Mouse (Mus musculus) intestine, embryonic 14.5 days (tissue): ENCODE results near the gene Plcxd1. TPM values are rescaled to one million over a fixed set of nuclear protein-coding genes. Genes with fewer than 3 reads are reported as not detected.
A peak's percentile ranks its signal among the peaks of the same experiment; 100 is the strongest.

ENCODE experiments used
- ATAC-seq: fragments of 200-750 bp; cut with Nextera tagmentation; replicated peaks from 2 replicates; pipeline ENCODE4 v1.8.0; 2017; ENCODE audit warnings: low read depth, moderate number of reproducible peaks, moderate TSS enrichment, moderate library complexity; ENCODE audit not compliant: low FRiP score, low TSS enrichment
- DNase-seq: peaks from one replicate; pipeline ENCODE4 v3.0.0-alpha.2; 2018; ENCODE audit warnings: low spot score
- H3K27ac ChIP-seq: fragments of 300-500 bp; sonication (generic); 2 replicates; pipeline ENCODE4 v1.5.1; 2014; ENCODE audit warnings: low read depth, mild to moderate bottlenecking, control low read depth
- H3K27me3 ChIP-seq: fragments of 300-500 bp; sonication (generic); replicated peaks from 2 replicates; pipeline ENCODE4 v1.6.1; 2014; ENCODE audit warnings: low read length, control low read depth; ENCODE audit not compliant: control insufficient read depth, insufficient read depth
- H3K36me3 ChIP-seq: fragments of 300-500 bp; sonication (generic); 2 replicates; pipeline ENCODE4 v1.6.1; 2014; ENCODE audit warnings: low read length, control low read depth; ENCODE audit not compliant: control insufficient read depth, insufficient read depth
- H3K4me1 ChIP-seq: fragments of 300-500 bp; sonication (generic); replicated peaks from 2 replicates; pipeline ENCODE4 v1.6.1; 2014; ENCODE audit warnings: low read length, control low read depth, mixed read lengths; ENCODE audit not compliant: control insufficient read depth, insufficient read depth
- H3K4me2 ChIP-seq: fragments of 300-500 bp; sonication (generic); 2 replicates; pipeline ENCODE4 v1.6.1; 2014; ENCODE audit warnings: low read length
- H3K4me3 ChIP-seq: fragments of 300-500 bp; sonication (generic); 2 replicates; pipeline ENCODE4 v1.5.1; 2014; ENCODE audit warnings: low read depth, low read length, control low read depth, mixed read lengths
- H3K9ac ChIP-seq: fragments of 300-500 bp; sonication (generic); 2 replicates; pipeline ENCODE4 v1.6.1; 2014; ENCODE audit warnings: mild to moderate bottlenecking, low read length
- H3K9me3 ChIP-seq: fragments of 300-500 bp; sonication (generic); 2 replicates; pipeline ENCODE4 v1.6.1; 2016; ENCODE audit warnings: low read length, control low read depth; ENCODE audit not compliant: control insufficient read depth
- WGBS: fragments of 180-500 bp; shearing (Covaris S2); extraction: QIAGEN DNeasy Blood & Tissue Kit; methylation state at CpG from one replicate; pipeline ENCODE4 v1.1.7; 2014; 5-methylcytosine and 5-hydroxymethylcytosine counted together
- polyA plus RNA-seq: library from polyadenylated mRNA; unstranded; fragments of >200 nt; fragmentation: Nextera tagmentation; extraction: Ambion mirVana; gene quantifications from 2 replicates; pipeline ENCODE4 v1.2.1, GENCODE M21; 2014

Gene Plcxd1
- polyA plus RNA-seq, 1 experiment from 2014 or later, result 0.74 TPM

GRCm38 (mm10) chr5:110094847-110095213 lies 4.9 kb upstream of the Plcxd1 start:
- Histone ChIP-seq H3K4me3 (peak overlapping the region; percentile 42), H3K27me3 (no peaks in the 10 kb centered on the region), H3K36me3 (no peaks in the 10 kb centered on the region), H3K27ac (peak overlapping the region; percentile 55), H3K9ac (peak overlapping the region; percentile 37), H3K4me2 (peak overlapping the region; percentile 49), H3K4me1 (no peaks in the 10 kb centered on the region), H3K9me3 (no peaks in the 10 kb centered on the region)
- 5% methylated on average over 4 of the region's 4 CpGs for WGBS
- ATAC-seq, result peak; percentile 23
- peak; percentile 50 for DNase-seq

DNA sequence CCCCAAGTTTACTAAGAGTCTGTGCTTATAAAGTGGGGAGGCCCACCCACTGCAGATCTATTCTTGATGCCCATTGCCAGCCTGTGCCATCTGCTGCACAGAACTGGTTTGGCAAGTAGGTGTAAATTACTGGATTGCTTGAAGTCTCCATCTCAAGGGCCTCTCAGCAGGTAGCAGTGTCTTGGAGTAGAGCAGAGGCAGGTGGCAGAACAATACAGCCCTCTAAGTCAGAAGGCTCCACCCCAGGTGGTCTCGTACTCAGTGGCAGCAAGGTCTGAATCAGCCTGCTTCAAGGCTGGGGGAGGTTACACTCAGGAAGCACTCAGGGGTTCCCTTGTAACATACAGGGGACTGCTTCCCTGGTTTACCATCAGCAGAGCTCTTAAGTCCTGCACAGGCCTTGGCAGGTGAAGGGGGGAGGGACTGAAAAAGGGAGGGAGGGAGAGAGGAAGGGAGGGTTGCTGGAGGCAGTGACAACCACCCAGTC lies 735 bp upstream of the Plcxd1 start:
- Histone ChIP-seq H3K4me3 (no peak overlapping the region), H3K9ac (no peak overlapping the region), H3K9me3 (no peaks in the 10 kb centered on the region), H3K36me3 (peaks cover 12% of the 10 kb centered on the region), H3K27me3 (no peaks in the 10 kb centered on the region; the same call in 1 of the 2 replicates), H3K4me2 (no peak overlapping the region), H3K4me1 (peaks cover 6% of the 10 kb centered on the region; the same call in 1 of the 2 replicates), H3K27ac (no peak overlapping the region)
- no peak for DNase-seq
- WGBS, result 40% methylated on average over 1 of the region's 1 CpGs
- no peak for ATAC-seq

- H3K27me3 ChIP-seq, result no peaks in the 10 kb centered on the region; the same call in 1 of the 2 replicates
- H3K36me3 ChIP-seq, result peaks cover 33% of the 10 kb centered on the region
- peak overlapping the region; percentile 59 for H3K4me2 ChIP-seq
- peaks cover 6% of the 10 kb centered on the region; the same call in 1 of the 2 replicates for H3K4me1 ChIP-seq
- H3K9me3 ChIP-seq, result no peaks in the 10 kb centered on the region
- 2% methylated on average over 35 of the region's 37 CpGs for WGBS
- H3K27ac ChIP-seq, result no peak overlapping the region
- ATAC-seq (peak; percentile 11; the same call in 1 of the 2 replicates), DNase-seq (no peak)
- H3K9ac ChIP-seq, result no peak overlapping the region
- peak overlapping the region; percentile 24 for H3K4me3 ChIP-seq
Measured at GRCm38 (mm10) chr5:110100921-110101631, 1.3 kb downstream of the Plcxd1 start.

GRCm38 (mm10) chr5:110101716-110102347 lies 2.1 kb downstream of the Plcxd1 start:
- WGBS, result 16% methylated on average over 33 of the region's 34 CpGs
- ATAC-seq, result peak; percentile 32
- Histone ChIP-seq H3K27me3 (no peaks in the 10 kb centered on the region; the same call in 1 of the 2 replicates), H3K4me2 (peak overlapping the region; percentile 59), H3K27ac (no peak overlapping the region), H3K4me3 (peak overlapping the region; percentile 24), H3K36me3 (peaks cover 37% of the 10 kb centered on the region), H3K9ac (no peak overlapping the region), H3K9me3 (no peaks in the 10 kb centered on the region), H3K4me1 (peaks cover 13% of the 10 kb centered on the region)
- DNase-seq, result no peak

DNA sequence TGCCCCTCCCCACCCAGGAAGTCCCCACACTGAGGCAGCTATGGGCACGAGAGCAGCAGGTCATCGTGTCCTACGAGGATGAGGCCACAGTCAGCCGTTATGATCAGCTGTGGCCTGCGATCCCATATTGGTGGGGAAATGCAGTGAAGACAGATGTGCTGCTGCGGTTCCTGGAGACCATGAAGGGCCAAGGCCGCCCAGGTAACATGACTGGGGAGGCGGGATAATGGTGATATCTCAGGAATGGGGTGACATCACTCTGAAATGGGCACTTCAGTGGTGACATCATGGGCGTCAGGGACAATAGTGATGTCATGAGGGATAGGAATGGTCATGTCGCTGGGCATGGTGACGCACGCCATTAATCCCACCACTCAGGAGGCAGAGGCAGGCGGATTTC lies 2.7 kb downstream of the Plcxd1 start:
- DNase-seq (no peak), ATAC-seq (no peak)
- H3K4me1 ChIP-seq, result peaks cover 14% of the 10 kb centered on the region
- H3K27me3 ChIP-seq, result no peaks in the 10 kb centered on the region; the same call in 1 of the 2 replicates
- no peak overlapping the region for H3K4me3 ChIP-seq
- H3K9me3 ChIP-seq, result no peaks in the 10 kb centered on the region
- 86% methylated on average over 13 of the region's 13 CpGs for WGBS
- no peak overlapping the region for H3K27ac ChIP-seq
- H3K9ac ChIP-seq, result no peak overlapping the region
- H3K4me2 ChIP-seq, result peak overlapping the region; percentile 59; the same call in 1 of the 2 replicates
- H3K36me3 ChIP-seq, result peaks cover 37% of the 10 kb centered on the region

GRCm38 (mm10) chr5:110102853-110103625 lies 3.3 kb downstream of the Plcxd1 start:
- no peaks in the 10 kb centered on the region; the same call in 1 of the 2 replicates for H3K27me3 ChIP-seq
- peaks cover 37% of the 10 kb centered on the region for H3K36me3 ChIP-seq
- 95% methylated on average over 19 of the region's 19 CpGs for WGBS
- no peak for ATAC-seq
- no peak overlapping the region for H3K4me2 ChIP-seq
- no peak overlapping the region for H3K9ac ChIP-seq
- no peaks in the 10 kb centered on the region for H3K9me3 ChIP-seq
- H3K27ac ChIP-seq, result no peak overlapping the region
- DNase-seq, result no peak
- H3K4me1 ChIP-seq, result peaks cover 14% of the 10 kb centered on the region
- H3K4me3 ChIP-seq, result no peak overlapping the region

DNA sequence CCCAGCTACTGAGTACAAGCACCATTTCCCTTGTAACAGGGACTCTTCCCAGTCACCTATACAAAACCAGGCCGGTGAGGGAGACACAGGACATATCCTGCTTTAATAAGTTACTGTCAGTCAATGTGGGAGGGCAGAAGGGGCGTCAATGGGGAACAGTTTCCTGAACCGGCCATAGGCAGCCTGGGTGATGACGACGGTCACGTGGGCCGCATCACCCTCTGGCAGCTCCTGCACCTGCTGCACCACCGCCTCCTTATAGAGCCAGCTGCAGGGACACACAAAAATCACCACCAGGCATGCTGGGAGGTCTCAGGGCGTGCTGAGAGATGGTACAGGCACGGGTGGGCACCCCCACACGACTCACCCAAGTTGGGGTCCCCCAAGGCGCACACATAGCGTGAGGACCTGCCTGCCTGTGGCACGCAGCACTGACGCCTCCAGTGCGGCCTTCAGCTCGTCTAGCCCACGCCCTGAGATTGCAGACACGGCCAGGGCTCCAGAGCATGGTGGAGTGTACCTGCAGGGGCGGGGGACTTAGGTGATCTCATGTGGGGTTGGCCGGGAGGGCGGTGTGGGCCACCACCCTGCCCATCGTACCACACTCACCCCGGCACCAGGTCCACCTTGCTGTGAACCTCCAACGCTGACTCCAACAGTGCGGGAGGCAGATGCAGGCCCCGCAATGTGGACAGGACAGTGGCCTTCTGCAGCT lies 4.3 kb downstream of the Plcxd1 start:
- DNase-seq (no peak), ATAC-seq (no peak)
- Histone ChIP-seq H3K27me3 (no peaks in the 10 kb centered on the region; the same call in 1 of the 2 replicates), H3K36me3 (peaks cover 37% of the 10 kb centered on the region), H3K4me3 (no peak overlapping the region), H3K9ac (no peak overlapping the region), H3K4me1 (peaks cover 14% of the 10 kb centered on the region), H3K4me2 (no peak overlapping the region), H3K27ac (no peak overlapping the region), H3K9me3 (no peaks in the 10 kb centered on the region)
- 96% methylated on average over 27 of the region's 27 CpGs for WGBS
